Mouse (Mus musculus) c-Kit-positive CD71-positive TER-119-positive erythroid progenitor cells, embryonic 14.5 days (primary cell): ENCODE results near the gene Rara.

Experiments
- DNase-seq: peaks from one replicate; pipeline ENCODE4 v3.0.0-alpha.2; 2013; ENCODE audit warnings: low spot score

Gene Rara

DNA sequence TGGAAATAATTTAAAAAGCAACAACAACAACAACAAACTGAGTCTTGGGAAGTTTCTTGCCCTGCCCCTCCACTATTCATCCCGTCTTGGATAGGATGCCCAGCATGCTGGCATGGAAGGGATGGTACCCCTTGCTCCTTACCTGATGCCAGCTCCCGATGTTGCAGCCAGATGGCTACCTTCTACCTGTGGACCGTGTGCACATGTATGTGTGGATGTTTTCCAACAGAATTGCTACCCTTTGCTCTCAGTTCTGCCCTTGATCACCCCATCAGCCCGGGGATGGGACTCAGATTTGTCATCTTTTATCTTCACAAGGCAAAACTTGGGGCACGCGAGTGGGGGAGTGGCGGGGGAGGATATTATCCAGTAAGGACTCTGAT, 11.1 kb downstream of the Rara start:
- no peak for DNase-seq

DNA sequence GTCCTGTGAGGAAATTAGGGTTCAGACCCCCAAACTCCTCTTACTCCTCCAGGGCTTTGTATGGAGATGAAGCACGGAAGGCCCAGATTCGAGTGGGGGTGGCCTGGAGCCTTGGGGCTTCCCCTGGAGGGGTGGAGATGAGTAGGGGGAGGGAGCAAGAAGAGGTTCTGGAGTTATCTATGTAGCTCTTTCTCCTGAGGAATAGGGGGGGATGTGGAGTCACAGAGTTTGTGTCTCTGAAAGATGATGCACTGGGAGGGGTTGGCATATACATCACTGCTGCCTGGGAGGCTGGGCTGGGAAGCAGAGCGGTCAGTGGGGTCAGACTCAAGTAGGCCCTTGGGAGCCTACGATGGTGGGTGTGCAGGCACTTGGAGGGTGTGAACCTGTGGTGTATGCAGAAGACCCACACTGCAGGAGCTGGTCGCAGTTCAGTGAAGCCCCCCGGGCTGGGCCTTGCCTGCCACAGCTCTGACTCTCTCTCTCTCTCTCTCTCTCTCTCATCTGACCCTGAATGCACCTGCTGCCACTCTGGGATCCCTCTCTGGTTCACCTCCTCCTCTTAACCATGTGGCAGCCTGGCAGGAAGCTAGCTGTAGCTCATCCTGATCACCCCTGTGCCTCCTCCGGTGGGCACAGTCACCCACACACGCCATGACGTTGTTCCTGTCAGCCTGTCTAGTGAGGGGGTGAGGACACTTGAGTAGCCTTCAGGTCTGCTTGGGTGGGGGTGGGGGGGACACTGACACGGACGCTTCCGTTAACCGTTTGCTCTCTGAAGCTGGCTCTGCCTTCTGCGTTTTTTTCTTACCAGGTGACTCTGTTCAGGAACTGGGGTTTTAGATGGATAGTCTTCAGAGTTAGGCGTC, 11.7 kb downstream of the Rara start:
- no peak for DNase-seq

DNA sequence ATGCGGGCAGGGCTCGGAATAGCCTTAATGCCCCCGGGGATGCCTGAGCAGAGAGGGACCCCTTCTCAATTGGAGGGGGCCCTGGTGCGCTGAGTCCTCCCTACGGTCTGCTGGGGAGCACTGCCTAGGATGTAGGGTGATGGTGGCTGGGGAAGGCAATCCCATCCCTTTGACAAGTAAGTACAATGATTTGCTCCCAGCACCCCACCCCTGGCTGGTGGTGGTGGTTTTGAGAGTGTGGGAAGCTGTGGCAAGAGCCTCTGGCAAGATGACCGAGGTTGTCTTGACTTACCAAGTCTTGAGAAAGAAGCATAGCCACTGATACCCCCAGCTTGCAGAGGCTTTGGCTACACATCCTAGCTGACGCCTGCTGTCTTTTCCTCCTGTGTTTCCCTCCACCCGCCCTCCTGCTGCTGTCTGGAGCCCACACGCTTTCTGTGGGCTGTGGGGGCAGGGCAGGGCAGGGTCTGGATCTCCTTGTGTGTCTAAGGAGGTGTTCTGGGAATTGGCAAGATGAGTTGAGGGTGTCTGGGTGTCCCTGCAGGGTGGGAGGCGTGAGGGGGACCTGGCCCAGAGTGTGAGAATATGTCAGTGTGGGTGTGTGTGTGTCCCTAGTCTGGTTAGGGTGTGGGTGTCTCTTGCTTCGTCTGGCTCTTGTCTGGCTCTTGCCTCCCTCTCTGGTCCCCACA, 12.5 kb downstream of the Rara start:
- DNase-seq: no peak

DNA sequence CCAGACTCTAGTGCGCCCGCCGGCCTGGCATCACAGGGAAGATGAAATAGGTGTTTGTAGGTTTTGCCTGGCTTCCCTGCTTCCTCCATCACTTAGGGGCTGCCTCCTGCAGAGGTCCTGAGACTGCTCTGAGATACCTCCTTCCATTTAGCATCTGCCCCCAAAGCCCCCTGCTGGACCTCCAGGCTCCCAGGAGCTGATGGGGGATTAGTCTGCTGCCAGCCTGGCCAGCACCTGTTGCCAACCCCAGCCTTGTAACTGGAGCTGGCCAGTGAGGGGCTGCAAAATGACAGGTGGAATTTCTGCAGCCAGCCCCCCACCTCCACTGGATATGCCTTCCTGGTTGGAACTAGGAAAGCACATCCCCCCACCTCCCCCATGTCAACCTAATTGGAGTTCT, 13.2 kb downstream of the Rara start:
- no peak for DNase-seq

DNA sequence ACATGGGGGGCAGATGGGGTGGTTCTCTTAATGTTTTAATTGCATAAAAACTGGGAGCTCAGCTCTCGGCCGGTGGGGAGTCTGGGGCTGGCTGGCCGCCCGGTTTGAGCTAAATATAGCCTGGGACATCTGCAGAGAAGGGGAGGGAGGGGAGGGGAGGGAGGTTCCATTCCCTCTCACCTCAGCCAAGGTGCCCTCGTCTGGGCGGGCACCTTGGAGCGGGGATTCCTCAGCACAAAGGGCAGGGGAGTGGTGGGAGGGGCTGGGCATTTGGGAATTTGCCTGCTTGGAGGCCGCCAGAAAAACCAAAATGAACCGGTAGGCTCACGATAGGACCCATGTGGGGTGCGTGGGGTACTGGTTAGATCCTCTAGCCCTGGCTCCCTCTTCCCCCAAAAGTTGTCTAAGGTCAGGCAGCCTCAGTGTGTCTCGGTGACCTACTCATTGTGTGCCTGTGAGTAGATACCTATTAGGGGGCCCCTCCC, 13.8 kb downstream of the Rara start:
- no peak for DNase-seq

DNA sequence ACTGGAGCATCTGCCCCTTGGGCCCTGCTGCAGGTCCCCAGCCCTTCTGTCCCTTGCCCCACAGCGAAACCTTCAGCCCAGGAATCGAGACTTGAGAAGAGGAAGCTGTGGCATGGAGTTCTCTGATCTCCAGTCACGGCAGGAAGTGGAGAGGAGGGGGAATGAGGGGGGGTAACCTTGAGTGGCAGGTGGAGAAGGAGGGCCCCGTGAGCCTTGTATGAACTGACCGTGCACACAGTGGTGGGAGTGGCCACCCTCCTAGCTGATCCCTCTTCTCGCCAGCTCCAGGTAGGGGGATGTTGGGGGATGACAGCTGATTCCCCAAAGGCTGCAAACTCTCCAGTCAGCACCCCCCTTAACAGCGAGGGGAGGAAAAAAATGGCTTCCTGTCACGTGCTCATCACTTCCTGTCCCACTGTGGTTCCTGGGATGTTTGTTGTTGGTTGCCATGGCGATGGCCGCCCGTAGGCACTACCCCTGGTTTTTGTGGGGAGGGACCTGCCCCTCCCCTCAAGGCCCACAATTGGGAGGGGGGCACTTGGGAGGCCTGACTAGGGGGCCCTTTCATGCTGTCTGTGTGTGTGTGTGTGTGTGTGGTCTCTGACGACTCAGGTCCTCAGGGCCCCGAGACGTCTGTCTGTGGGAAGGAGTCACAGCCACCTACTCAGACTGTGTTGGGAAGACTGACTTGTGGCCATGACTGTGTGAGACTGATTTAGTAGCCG, 14.4 kb downstream of the Rara start:
- peak; percentile 72 for DNase-seq

DNA sequence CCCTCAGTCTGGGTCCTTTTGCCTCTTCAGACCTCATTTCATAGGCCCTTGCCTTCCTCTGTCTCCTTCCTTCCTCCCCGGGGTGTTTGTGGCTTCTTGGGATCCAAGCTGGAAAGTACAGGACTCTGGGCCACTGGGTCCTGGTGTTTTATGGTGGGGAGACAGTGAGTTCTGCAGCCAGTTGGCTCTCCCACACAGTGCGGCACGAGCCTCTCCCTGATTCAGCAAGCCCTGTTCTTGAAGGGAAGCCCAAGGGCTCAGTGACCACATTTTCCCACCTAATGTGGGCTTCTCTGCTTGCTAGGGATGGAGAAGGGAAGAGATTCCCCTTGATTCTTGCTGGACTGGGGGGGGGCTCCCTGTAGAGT, 14.9 kb downstream of the Rara start:
- no peak for DNase-seq

DNA sequence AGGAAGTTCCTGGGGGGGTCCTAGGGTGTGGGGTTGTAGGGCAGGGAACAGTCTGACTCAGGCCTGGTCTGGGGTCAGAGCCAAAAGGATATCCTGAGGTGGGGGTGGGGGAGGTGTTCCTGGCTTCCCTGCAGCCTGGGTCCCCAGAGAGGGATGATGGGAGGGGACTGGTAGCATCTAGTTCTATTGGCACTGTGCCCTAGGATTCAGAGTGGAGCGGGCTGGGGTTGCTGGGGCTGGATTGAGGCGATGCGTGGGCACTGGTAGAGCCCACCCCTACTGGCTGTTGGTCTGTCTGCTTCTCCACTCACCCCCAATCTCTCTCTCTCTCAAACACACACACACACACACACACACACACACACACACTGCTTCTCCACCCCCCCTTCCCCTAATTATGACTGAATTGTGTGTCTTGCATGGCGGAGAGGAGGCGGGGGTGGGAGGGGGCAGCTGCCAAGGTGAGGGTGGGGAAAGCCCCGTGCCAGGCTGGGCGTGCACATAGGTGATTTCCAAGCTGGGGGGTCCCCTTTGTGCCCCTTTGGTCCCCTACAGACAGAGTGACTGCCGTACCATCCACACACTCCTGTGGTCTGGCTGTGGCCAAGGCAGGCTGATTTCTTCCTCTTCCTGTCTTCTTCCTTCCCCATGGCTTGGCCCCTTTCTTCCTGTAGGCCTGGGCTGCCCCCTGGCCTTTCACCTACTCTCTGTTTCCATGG, 15.5 kb downstream of the Rara start:
- no peak for DNase-seq

DNA sequence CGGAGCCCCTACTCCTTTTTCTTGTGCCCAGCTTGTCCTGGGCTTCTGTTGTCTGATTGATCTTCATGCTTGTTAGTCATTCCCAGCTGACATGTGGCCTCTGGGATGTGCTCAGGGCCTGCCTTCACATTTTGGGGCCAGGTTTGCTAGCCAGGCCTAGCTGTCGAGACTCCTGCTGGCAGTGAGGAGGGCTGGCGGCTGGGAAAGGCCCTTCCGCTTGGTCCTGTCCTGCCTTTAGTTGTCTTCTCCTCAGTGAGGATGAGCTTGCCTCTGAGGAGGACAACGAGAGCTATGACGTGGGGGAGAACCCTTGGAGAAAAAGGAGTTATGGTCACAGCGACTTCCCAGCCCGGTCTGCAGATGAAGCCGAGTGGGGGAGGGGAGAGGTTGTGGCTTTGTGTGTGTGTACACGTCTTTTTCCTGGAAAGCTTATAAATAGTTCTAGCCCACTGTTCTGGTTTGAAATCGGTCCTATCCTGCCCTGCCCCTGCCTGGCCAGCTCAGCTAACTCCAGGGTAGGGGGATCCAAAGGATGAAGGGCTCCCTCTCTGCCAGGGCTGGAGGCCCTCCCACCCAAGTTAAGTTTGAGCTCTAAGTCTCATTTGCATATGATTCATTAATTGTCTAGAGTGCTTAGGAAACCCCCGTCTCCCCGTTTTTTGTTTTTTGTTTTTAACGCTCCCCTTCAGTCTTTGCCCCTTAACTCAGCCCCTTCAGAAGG, 16.3 kb downstream of the Rara start:
- DNase-seq: no peak

DNA sequence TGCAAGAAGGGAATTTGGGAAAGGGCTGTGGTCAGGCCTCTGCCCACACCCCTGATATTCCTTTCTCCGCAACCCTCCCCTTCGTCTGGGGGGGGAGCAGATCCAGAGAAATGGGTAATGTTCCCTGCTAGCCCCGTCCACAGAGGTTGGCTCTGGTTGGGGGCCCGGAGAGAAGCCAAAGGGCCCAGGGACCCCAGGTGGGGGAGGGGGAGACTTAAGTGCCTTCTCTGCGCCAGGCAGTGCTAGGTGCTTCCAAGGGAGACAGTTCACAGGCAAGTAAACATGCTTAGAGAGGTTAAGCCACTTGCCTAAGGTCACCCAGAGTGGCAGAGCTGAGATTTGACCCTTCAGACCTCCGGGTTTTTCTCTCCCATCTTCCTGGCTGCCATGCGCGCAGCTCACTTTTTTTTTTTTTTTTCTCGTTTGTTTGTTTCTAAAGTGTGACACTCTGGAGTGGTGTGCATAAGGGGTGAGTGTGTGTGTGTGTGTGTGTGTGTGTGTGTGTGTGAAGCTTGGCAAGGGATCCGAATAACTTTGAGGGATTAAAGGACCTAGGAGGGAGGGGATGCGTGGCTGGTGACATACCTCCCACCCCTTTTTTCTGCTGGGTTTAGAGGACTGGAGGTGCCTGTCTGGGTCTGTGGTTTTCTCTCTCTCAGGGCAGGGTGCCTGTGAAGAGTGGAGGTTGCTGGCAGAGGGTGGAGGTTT, 17.4 kb downstream of the Rara start:
- no peak for DNase-seq

DNA sequence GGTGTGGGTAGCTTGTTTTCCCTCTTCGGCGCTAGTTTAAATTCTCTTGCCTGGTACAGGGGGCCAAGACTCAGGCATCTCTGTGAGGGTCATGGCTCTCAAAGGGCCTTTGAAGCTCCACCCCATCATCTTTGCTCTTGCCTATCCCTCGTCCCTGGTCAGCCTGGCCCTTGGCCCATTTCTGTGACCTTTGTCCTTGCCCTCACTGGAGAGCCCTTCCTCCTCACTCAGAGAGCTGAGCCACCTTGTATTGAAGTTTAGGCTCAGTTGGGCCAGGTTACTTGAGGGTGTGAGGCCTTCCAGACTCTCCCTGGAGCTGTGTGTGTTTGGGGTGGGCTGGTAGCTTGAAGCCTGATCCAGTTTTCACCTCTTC, 18.0 kb downstream of the Rara start:
- no peak for DNase-seq

DNA sequence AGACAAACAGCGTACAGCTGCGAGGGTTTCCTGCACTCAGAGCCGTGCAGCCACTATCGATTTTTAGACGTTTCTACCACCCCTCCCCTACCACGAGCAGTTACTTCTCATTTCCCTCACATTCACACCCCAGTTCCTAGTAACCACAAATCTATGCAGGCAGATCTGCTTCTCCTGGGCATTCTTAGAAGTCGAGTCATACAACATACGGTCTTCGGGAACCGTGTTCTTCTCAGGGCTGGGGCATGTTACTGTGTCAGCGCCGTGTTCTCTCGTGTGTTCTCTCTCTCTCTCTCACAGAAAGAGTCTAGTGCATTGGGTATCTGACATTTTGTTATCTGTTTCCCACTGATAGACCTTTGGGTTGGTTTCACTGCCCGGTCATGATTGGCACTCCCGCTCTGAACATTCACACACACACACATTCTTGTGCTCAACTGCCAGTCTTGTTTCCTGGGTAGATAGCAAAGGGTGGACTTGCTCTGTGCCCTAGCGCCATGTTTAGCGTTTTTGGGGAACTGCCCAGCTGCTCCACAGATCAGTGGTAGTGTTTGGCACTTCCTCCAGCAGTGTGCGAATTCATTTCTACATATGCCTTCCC, 20.5 kb downstream of the Rara start:
- peak; percentile 48 for DNase-seq

DNA sequence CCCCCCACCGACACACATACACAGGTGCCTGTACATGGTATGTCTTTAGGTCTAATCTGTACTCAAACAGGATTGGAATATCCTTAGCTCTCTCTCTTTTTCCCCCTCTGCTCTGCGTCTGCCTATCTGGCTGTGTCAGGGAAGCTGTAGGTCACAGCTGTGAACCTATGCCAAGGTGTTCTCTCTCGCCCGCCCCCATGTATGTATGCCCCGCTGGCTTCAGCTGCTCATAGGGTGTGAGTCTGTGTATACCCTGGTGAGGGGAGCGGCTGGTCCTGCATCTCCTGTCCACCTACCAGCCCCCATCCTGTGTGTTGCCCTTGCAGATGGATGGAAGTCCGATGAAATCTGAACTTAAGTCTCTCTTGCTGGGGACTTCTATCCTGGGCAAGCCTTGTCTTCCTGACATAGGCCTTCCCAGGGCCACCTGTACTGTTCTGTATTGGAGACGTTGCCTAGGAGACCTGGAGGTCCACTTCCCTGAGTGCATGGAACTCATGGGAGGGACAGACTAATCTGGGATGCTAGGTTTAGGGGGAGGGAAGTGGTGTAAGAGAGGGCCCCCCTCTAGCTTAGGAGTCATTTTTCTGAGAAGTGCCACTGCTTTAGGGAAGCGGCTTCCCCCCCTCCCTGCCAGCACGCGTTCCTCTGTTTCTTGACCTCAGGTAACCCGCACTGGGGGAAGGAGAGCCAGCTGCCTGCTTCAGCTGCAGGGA, 21.8 kb downstream of the Rara start:
- no peak for DNase-seq

DNA sequence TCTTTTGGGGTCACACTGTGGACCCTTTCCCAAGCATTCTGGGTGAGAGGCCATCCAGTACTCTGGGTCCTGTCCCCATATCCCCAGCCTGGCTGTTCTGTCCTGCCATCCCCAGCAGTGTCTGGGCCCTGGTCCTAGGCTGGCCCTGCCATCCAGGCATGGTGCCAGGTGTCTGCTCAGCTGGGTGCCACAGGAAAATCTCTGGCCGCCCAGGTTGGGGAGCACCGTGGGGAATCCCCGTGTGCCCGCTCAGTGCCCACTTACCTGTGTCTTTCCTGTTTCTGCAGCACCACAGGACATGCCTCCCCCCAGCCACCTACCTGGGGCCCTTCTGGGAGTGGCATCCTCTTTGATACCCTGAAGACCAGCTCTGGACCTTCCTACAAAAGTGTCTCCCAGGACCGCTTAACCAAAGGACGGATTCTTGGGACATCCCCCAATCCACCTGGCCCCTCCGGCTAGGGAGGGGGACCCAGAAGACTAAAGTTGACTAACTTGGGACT, 22.4 kb downstream of the Rara start:
- DNase-seq: no peak

DNA sequence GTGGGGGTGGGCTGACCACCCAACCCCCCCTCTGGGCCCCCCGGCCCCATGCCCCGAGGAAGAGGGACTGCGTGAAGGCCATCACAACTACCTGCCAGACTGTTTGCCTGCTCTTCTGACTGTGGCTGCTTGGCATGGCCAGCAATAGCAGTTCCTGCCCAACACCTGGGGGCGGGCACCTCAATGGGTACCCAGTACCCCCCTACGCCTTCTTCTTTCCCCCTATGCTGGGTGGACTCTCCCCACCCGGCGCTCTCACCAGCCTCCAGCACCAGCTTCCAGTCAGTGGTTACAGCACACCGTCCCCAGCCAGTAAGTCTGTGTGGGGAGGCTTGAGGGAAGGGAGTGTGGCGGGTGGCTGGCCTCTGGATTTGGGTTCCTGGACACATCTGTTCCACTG, 22.9 kb downstream of the Rara start:
- DNase-seq: no peak

DNA sequence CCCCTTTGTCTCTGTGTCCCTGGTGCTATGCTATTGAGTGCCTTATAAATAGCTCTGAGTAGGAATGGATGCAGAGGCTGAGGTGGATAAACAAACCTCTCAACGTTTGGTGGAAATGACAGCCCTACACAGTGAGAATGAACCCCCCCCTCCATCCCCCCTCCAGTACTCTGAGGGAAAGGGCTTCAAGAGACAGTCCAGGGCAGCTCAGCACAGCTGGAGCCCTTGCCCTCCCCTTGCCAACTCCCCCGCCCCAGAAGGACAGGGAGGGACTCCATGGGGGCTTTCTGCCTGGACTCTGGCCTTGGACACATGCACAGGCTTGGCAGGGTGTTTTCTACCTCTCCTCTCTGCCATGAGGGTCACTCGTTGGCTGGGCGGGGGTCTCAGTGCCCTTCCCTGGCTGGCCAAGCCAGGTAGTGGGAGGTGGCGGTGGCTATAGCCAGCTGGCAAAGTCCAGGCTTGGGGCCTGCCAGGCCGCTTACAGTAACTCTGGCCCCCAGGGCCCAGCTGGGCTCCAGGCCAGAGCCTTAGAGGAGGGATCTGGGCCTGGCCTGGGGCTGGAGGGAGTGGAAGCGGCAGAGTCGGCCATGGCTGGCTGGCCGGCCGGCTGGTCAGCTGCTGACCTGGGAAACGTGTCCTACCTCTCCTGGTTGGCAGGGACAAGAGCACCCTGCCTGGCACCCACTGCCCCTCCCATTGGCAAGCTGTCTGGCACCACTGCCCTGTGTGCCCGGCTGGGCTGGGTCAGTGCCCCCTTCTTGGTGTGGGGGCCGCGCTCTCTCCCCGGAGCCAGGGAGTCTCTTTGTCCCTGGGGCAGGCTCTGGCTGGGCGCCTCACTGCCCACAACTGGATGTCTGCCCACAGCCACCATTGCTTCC, 23.6 kb downstream of the Rara start:
- no peak for DNase-seq

DNA sequence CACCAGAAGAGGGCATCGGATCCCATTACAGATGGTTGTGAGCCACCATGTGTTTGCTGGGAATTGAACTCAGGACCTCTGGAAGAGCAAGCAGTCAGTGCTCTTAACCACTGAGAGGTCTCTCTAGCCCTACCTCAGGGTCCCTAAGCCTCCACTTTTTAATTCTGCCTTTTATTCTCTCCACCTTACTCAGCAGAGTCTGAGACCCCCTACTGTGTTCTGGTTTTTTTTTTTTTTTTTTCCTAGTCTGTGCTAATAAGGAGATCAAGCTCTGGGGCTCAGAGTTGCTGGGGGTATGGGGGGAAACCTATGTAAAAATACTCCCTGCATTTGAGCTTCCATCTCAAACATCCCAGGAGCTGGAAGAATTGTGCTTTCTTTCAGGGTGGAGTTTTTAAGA, 24.5 kb downstream of the Rara start:
- DNase-seq: no peak

DNA sequence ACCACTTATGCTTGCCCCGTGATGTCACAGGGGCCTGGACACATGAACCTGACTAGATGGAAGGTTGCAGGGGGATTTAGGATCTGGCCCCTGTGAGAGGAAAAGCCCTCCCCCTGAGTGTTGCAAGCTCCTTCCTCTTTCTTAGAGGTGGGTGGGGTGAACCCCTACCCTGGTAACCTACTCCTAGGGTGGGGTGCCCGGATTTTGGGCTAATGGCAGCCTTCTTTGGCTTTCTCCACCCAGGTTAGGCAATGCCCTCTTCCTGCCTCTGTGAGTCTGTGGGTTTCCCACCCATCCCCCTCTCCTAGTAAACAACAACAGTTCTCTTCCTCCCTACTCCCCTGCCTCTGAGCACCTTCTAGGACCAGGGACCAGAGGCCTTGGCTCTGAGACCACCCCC, 25.1 kb downstream of the Rara start:
- DNase-seq: no peak

DNA sequence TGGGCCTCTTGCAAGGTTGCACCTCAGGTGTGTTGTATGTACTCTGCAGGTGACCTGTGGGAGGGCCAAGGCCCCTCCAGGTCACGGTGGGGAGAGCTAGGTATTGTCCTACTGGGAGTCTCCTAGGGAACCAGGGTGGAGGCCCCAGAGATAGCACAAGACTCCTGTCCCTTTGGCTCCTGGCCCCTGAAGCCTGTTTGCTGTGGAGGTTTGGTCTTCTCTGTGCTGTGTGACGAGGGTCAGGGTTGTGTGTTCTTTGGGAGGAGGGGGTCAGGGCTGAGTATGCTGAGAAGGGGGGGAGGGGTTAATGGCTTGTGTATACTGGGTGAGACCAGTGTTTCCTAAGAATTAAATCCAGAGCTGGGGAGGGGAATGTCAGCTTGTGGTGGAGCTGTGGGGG, 25.7 kb downstream of the Rara start:
- no peak for DNase-seq
